Mouse (Mus musculus) cerebellum, adult 18-20 months (tissue): ENCODE measurements at regions not wholly inside any gene's neighbourhood (a gene's known extent, or its start where the extent isn't known, plus 50 kb on each side); places are given as distances from the start of the nearest gene placed in this dataset.

Source experiments
- DNase-seq, 2 experiments: peaks; one replicate each; pipeline ENCODE4 v3.0.0; 2021

DNA sequence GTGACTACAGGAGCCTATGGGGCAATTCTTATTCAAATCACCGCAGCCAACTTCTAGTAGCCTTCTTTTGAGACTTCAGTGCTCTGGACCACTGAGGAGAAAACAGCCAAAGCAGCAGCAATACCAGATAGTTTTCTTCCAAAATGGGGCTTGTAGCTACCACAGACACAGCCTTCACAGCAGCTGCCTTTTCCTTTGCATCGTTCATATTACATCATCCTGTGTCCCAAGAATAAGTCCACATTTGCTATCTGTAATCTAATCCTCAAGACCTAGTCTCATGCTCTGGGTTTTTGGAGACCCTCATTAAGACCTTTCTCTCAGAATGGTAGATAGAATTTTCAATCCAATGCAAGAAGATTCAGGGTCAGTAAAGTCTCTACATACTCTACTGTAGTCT lies 258.2 kb upstream of the Rbms1 start:
- DNase-seq = no peak

DNA sequence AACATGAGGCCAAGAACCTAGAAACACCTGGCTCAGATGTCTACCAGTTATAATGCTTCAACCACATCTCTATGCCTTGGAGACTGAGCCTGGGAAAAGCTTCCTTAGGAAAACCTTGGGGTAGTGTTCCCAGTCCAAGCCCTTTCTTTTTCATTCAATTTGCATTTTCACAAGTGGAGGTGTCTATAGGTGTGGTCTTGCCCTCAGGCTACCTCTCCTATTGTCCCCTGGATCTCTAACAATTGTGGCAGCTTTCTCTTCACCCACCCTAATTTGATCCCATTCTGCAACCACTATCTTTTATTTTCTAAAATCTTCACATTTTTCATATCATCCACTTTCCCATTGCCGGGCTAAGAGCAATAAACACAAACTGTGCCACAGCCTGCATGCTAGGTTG lies 251.0 kb upstream of the Rbms1 start:
- no peak for DNase-seq

DNA sequence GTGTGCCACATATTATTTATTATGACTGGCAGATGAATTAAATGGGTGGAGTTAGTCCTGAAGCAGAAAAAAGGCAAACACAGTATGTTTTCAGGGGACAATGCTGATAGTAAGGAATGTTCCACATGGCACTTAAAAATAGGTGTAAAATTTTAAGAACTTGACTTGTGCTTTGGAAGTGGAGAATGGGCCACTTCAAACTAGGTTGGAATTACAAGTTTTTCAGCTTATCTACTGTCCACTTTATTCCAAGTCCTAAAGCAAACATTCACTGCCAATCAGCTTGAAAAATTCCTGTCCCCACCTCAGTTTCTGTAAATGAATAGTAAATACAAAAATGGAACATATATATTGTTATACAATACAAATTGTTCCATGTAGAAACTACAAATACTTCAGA lies 238.4 kb upstream of the Rbms1 start:
- no peak for DNase-seq

DNA sequence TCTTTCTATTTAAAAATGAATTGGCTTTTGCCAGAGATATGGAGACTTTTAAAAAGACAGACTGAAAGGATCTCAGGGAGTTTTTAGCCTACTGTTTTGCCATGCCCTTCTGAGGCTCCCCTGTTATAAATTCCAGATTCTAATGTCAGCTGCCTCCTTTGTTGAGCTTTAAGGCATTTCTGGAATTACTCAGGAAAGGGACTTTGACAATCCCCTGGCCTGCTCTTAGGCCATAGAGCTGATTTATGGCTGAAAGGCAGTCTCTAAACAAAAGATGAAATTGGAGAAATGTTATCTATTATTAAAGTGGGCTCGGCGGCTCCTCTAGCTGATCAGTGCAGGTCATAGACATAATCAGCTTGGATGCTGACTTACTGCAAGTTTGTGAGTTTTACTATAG lies 231.0 kb upstream of the Rbms1 start:
- DNase-seq = no peak

DNA sequence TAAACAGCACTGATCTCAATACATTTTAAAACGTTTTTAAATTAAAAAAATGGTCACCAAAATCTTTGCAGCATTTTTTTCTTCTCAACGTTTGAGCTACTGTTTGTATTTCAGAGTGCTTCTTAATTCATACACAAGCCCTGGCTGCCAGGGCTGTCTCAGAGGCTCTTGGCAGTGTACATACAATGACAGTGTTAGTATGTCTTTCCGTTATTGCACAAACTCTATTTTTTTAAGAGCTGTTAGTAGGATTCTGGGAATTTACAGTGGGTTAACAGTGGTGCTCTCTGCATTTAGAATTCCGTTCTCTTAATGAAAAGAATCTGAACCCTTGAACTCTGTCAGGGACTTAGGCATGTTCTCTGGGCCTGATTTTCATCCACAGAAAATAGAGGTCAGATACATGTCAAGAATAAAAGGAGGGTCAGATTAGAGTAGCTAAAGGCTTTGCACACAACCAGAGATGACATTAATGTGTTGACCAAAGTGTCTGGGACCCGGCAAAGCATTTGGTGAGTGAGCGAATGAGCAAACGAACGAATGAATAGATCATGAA lies 219.5 kb upstream of the Rbms1 start:
- no peak for DNase-seq

DNA sequence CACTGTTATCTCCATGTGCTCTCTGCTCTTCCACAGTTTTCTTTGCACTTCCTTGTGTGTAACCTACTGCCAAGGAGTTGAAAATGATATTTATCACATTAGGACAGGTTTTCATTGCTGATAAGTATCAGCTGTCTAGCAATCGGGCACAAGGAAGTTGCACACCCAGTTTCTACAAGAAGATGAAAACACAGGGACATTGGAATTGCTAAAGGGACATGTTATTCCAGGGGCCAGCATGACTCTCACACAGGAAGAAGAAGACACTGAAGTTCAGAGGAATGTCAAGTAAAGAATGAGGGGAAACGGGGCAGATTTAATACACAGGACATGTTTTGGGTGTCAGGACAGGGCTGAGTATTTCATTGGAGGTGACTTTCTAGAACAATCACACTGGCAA lies 214.8 kb upstream of the Rbms1 start:
- no peak for DNase-seq

DNA sequence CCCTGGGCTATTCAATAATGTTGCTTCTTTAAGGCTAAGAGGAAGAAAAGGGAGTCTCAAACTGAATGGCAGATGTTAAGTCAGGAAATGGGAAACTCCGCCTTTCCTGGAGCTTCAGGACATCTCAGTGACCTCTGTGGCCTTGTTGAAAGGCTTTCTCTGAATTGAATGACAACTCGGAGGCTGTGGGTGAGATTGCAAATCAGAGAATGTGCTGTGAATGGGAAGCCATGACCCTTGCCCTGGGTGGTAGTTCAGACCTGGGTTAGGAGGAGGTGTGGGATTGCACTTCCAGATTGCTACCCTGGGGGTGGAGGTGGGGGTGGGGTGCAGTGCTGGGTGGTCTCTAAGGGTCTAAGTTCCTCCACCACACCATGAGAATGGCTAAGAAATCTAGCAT lies 213.8 kb upstream of the Rbms1 start:
- no peak for DNase-seq

DNA sequence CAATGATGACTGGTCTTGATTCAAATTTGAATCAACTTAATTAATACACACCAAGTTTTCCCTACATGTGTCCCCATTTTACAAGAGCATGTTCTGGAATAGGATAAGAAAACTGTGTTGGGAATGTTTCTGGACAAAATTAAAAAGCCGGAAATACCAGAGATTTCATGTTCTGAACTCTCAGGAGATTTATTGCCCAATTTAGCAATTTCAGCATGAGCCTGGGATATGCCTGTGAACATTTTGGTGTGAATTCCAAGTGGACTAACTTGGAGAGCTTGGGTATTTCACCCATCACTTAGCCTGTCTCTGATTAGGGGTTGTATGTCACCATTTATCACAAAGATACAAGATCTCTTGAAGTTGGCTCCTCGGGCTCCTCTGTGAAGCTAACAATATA lies 210.6 kb upstream of the Rbms1 start:
- no peak for DNase-seq

DNA sequence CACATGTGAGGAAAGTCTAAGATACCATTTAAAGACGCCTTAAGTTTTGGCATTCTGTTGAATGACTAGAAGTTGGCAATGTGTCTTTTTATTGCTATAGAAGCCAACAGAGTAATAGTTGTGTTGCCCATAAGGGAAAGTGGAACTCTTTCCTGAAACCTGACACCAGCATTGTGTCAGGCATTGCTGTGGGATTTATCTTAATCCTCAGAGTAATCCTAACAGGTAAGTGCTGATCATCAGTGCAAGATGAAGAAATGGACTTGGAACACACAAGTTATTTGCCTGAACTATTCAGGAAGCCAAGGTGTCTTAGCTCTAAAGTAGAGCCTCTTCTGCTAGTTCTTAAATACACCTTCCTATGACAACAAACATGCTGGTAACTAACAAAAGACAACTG lies 198.3 kb upstream of the Rbms1 start:
- DNase-seq = no peak

DNA sequence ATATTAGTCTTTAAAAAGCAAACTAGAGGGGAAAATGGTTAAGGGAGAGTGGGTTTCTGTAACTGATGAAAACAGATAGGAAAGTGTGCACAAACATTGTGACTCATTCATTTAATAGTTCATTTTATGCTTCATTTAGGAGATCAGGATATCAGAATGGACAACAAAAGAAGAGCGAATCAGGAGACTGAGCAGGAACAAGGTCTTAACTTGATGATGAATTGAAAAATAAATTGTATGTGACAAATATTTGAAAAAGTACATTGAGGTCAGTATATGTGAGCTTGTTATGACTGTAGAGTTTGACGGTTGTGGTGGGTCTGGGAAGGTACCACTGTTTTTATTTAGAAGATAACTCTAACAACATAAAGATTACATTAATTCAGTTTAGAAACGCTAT lies 196.8 kb upstream of the Rbms1 start:
- no peak for DNase-seq

DNA sequence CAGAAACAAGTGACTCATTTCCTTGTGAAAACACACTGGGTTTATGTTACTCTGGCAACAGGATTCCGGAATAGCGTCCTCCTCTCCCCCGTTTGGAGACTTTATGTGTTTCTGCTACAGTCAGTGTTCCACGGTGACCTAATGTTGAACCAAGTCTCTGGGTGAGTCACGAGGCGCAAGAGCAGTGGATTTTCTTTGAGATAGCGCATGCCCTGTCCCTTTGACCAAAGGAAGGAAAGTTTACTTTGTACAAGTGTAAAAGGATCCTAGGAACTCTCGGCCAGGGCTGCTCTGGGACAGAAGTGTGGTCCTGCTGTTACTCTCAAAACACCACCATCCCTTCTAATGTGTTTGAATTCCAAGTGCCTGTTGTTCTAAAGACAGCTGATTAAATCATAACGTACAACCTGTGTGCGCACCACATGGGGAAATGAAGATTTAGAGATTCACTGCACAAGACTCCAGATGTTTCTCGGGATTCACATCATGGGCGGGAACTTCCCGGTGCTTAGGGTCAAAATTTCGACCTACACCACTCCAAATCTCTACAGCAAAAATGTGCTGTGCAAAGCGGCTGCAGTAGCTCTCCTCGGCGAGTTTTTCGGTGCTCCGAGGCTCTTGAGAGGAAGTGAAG lies 176.1 kb upstream of the Rbms1 start:
- DNase-seq = no peak

DNA sequence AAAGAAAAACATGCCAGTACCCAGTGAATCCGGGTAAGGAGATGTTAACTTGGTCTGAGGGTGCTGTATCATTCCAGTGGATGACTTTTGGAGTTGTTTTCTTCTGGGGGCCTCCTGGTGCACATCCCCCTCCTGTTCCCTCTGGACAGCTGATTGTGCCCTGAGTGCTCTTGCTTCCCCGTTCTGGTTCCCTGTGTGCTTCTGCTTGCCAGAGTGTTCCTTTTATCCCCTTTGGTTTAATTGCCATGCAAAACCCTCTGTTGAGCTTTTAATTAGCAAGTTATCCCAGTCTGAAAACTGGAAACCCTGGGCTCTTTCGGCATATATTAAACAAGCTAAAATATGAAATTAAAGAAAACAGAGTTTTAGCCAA lies 175.6 kb upstream of the Rbms1 start:
- DNase-seq = no peak

DNA sequence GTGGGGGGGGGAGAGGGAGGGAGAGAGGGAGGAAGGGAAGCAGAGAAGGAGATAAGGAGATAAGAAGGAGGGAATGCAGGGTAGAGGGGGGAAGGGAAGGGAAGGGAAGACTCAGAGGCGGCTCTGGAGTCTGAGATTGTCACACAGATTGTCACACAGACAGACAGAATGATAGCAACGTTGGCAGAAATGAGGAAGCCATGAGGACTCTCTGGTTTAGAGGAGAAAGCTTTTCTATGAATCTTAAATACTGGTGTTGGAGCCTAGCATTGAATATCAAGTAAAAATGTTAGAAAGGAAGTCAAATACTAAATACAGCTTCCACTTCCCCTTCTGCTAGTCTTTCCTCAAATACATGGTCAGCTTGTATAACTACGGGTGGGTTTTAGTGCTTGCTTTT lies 174.4 kb upstream of the Rbms1 start:
- no peak for DNase-seq

DNA sequence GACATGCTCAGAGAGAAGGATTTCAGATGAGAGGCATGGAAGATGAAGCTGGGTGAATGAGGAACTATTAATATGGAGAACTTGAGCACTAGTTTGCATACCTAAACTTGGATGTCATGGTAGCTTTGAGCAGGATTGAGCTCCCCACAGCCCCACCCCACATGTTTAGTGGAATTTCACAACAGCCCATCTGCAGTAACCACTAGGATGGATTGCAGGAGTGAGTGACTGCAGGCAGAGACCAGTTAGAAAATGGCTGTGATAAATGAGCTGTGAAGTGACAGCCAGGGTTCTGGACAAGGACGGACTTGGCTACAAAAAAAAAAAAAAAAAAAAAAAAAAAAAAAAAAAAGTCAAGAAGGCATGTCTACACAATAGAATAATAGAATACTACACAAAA lies 173.9 kb upstream of the Rbms1 start:
- DNase-seq = no peak

DNA sequence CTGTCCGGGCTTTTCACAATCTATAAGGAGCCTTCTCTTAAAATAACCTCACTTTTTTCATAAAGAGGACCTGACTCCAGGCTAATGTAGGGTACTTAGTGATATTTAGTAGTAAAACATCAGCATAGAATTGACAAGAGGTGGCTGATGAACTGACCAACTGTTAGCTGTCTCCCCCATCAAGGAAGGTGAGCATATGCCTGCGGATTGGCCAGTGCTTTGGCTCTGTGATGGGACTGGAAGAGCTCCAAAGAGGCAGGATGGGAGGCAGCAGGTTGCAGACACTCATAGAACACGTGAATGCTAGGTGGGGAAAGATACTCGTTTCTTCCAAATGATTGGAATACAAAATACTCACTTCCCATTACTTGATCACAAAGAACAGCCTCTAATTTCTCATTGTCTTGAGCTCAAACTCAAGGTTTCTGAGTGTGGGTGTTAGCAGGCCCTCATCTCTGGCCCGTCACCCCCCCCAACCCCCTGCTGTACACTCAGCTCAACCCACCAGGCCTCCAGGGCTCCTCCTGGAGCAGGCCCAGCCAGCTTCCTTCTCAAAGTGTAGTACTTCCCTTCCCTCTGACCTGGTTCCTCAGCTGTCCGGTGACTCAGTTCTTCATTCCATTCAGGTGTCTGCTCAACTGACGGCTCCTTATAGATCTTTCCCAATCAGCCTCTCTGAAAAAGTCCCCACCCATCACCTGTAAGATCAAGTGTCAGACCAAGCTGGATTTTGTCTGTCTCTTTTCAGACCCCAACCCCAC lies 160.2 kb upstream of the Rbms1 start:
- no peak for DNase-seq

DNA sequence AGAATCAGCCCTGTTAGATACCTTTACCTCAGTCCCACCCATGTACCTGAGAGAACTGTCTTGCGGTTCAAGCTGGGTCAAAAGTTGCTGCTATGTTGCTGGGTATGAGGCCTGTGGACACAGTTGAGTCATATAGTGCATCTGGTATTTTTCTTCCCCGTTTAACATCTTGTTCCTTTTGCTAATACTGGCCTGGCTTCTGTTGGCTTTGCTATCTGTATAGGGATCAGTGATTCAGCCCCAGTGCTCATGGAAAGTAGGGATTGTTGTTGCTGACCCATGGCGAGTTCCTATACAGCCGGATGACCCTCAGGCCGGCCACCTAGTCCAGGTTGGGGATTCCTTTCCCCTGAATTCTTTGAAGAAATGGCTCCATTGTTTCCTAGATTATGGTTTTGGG lies 158.3 kb upstream of the Rbms1 start:
- DNase-seq = no peak

DNA sequence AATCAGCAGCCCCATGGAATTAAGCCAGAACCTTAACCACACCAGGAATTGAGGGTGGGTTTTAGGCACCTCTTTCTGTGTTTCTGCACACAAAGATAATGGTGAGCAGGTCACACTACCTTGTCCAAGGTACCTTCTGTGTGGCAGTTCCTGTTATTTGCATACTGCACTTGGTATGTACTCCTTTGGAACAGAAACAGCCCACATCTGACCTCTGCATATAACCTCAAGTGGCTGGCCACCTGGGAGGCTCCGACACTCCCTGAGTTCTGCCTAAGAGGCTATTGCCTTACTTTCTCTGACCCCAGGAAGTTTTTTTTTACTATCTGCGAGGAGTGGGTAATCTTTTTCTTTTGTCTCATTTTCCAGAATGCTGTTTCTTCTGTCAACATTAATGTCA lies 151.6 kb upstream of the Rbms1 start:
- DNase-seq = no peak

DNA sequence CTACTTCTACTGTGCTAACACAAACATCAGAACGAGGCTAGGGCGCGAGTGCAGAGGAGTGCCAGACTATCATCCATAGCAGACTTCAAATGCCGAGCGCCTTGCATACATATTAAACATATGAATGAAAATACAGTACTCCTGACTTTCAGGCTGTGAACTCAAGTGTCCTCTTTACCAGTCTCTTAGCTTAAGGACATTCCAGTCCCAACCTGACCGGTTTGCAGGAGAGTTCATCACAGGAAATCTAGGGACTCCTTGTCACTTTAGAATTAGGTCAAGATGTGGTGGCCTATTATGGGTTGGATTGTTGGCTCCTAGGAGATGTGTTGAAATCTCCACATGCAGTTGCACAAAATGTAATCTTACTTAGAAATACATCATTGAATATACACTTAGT lies 150.9 kb upstream of the Rbms1 start:
- DNase-seq = no peak

DNA sequence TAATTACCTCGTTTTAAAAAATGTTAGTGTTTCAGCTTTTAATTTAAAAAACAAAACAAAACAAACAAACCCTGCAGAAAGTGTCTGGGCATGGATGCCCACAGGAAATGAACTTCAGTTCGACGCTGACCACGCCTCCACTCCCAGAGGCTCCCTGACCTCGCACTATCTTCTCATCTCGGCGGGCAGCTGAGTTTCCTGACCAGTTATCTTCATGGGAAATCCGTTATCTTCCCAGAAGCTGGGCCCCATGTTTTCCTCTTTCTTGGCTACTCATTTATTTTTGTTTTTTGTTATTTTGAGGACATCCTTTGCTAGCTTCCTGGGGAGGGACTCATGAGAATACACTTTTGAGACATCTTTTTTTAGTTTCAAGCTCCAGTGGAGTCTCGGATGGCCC lies 147.6 kb upstream of the Rbms1 start:
- no peak for DNase-seq

DNA sequence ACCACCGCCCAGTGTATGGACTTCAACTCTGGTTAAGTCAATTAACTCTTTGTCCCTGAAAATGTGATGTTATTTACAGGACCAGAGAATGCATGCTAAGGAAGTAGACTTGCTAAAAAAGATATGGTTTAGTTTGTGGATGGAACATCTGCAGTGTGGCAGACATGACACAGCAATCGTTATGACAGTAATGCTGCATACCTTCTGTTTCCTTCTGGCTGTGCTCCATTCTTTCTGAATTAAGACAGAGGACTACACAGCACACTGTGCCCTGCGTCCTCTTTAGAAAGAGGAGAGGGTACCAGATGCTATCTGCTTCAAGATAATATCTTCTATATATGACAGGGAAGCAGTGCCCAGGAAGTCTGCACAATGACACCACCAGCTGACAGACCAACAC lies 146.6 kb upstream of the Rbms1 start:
- DNase-seq = no peak

DNA sequence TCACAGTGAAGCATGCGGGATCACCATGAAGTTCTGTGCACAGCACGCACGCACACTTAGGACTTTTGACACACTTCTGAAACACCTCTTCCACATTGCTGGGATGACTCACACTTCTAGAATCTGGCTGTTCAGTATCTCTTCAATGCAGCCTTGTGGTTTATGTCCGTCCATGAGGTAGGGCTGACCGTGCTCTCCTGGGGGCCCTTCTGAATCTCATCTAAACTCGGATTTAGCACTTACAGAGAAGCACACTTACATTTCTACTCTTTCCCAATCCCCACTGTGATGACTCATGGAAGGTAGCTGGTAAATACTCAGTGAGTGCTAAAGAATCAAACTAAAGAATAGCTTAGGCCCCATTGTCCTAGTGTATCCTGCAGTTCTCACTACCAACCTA lies 142.2 kb upstream of the Rbms1 start:
- no peak for DNase-seq

DNA sequence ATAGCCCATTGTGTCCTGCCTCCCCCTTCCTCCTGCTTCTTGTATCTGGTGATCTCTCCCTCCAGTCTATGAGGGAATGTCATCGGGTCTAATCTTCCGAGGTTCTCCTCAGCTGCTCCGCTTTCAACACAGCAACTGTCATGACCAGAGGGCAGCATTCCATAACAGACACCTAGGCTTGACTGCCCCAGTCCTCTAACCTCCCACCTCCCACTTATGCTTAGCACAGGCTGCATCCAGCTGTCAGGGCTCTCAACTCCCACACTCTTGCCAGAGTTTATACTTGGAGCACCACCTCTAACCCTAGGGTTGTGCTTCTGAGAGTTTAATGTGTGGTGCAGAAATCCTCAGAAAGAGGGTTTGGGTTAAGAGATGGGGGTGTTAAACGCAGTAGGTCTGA lies 137.9 kb upstream of the Rbms1 start:
- DNase-seq = no peak

DNA sequence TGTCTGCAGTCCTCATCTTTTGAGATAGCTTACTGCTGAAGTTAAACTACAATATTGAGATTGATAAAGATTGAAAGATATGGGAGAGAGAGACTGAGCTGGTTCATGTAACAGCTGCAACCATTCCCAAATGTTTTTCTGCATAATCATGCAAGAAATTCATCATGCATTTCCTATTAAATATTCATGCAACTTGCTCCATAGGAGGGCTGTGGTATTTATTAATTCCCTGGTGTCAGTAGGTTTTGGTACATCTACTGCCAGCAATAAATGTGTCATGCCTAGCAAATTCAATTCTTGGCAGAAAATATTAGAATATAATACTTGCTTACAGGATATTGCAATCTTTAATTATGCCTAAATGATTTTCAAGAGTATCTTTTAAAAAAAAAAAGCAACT lies 125.5 kb upstream of the Rbms1 start:
- DNase-seq = no peak

DNA sequence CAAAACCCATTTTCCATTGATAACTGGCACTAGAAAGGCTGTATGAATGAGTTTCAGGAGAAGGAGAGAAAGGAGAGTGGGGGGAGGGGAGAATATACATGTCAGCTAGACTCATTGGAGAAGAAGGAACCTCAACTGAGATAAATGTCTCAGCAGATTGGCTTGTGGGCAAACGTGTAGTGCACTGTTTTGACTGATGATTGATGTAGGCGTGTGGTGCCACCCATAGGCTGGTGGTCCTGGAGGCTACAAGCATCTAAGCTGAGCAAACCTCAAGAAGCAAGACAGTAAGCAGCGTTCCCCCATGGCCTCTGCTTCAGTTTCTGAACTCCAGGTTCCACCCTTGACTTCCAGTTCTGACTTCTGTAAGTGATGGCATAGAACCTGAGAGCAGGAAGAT lies 121.8 kb upstream of the Rbms1 start:
- DNase-seq = no peak

DNA sequence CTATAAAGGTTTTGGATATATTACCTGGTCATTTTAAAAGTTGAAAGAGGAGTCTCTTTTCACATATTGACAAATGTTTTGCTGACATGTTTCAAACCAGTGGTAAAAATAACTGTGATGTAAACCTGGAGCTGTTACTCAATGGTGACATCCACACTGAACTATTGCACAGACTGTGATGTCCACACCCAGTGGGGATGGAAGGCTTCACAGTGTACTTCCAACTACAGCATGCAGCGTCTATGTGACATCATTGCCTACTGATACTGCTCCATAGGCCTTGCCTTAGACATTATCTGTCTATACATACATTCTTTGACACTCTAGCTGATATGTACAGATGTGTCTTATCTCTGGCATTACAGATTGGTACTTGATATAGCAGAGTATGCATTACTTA lies 120.1 kb upstream of the Rbms1 start:
- no peak for DNase-seq
